Mouse (Mus musculus) forebrain, embryonic 13.5 days (tissue): ENCODE results near the gene Slc1a7. TPM values are rescaled to one million over a fixed set of nuclear protein-coding genes. Genes with fewer than 3 reads are reported as not detected.
A peak's percentile ranks its signal among the peaks of the same experiment; 100 is the strongest.

Experiments
- ATAC-seq: fragments of 200-750 bp; cut with Nextera tagmentation; 2 replicates; pipeline ENCODE4 v1.8.0; 2017
- H3K27ac ChIP-seq: fragments of 300-500 bp; sonication (generic); 2 replicates; pipeline ENCODE4 v1.5.1; 2015; ENCODE audit warnings: inconsistent platforms, mild to moderate bottlenecking, moderate library complexity
- H3K27me3 ChIP-seq: fragments of 300-500 bp; sonication (generic); 2 replicates; pipeline ENCODE4 v1.6.1; 2015; ENCODE audit warnings: mild to moderate bottlenecking, inconsistent platforms
- H3K36me3 ChIP-seq: fragments of 300-500 bp; sonication (generic); 2 replicates; pipeline ENCODE4 v1.6.1; 2015; ENCODE audit warnings: mild to moderate bottlenecking, inconsistent platforms; ENCODE audit not compliant: poor library complexity, severe bottlenecking
- H3K4me1 ChIP-seq: fragments of 300-500 bp; sonication (generic); 2 replicates; pipeline ENCODE4 v1.6.1; 2015; ENCODE audit warnings: inconsistent platforms
- H3K4me2 ChIP-seq: fragments of 300-500 bp; sonication (generic); 2 replicates; pipeline ENCODE4 v1.6.1; 2015; ENCODE audit warnings: inconsistent platforms, mild to moderate bottlenecking, moderate library complexity
- H3K4me3 ChIP-seq: fragments of 300-500 bp; sonication (generic); 2 replicates; pipeline ENCODE4 v1.5.1; 2015; ENCODE audit warnings: mild to moderate bottlenecking, inconsistent platforms
- H3K9ac ChIP-seq: fragments of 300-500 bp; sonication (generic); 2 replicates; pipeline ENCODE4 v1.6.1; 2015; ENCODE audit warnings: mild to moderate bottlenecking, inconsistent platforms
- H3K9me3 ChIP-seq: fragments of 300-500 bp; sonication (generic); replicated peaks from 2 replicates; pipeline ENCODE4 v1.6.1; 2016; ENCODE audit warnings: inconsistent platforms
- WGBS: fragments of 180-500 bp; shearing (Covaris S2); methylation state at CpG from one replicate; pipeline ENCODE4 v1.1.7; 2015; 5-methylcytosine and 5-hydroxymethylcytosine counted together
- polyA plus RNA-seq: library from polyadenylated mRNA; unstranded; fragments of >200 nt; fragmentation: Nextera tagmentation; extraction: Ambion mirVana; gene quantifications from 2 replicates; pipeline ENCODE4 v1.2.1, GENCODE M21; 2015

Slc1a7 gene
- polyA plus RNA-seq, 1 experiment from 2014 or later: not detected

DNA sequence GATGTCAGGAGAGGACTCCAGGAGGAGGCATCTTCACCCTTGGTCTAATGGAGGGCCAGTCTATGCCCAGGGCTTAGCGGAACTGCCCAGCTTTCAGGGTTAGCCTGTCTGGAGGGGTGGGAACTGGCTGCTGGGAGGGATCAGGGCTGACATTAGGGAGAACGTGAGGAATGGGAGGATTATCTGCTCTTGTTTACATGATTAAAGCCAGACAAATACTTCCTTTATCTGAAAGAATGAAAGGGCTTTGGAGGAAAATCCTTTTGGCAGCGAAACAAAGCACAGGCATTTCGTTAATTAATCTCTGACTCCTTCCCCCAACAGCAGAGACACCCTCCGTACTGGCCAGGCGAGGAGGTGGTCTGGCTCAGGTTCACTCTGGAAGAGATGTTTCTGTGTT lies 23.7 kb downstream of the Slc1a7 start:
- Histone ChIP-seq H3K27me3 (0 out of 2 replicates have a peak, but pooled peaks cover 5% of the 10 kb centered on the region), H3K36me3 (no peaks in the 10 kb centered on the region), H3K27ac (no peak overlapping the region; the same call in 1 of the 2 replicates), H3K9ac (no peak overlapping the region), H3K4me2 (no peak overlapping the region), H3K4me3 (no peak overlapping the region), H3K4me1 (peaks cover 8% of the 10 kb centered on the region), H3K9me3 (0 out of 2 replicates have a peak, but pooled peaks cover 3% of the 10 kb centered on the region)
- no peak for ATAC-seq
- WGBS: 5% methylated on average over 6 of the region's 6 CpGs

DNA sequence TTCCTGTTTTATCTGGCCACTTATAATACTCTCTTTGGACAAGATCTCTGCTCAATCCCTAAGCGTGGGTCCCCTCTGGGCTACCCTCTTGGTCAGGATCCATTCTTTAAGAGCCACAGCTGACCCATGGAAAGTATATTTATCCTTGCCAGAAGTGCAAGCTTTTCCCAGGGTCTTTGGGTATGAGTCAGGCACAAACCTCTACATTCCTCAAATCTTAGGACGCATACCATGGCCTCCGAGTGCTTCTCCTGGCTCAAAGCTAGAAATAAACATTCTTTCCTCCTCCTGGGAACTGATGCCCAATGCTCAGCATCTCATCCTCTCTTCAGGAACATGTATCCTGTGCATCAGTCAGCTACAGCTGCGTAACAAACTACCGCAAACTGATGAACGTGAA lies 26.9 kb downstream of the Slc1a7 start:
- H3K36me3 ChIP-seq: no peaks in the 10 kb centered on the region
- H3K27ac ChIP-seq: no peak overlapping the region
- H3K9me3 ChIP-seq: 0 out of 2 replicates have a peak, but pooled peaks cover 3% of the 10 kb centered on the region
- no peak overlapping the region for H3K4me3 ChIP-seq
- H3K27me3 ChIP-seq: 0 out of 2 replicates have a peak, but pooled peaks cover 5% of the 10 kb centered on the region
- H3K4me1 ChIP-seq: peaks cover 14% of the 10 kb centered on the region
- no peak overlapping the region for H3K9ac ChIP-seq
- 93% methylated on average over 6 of the region's 6 CpGs for WGBS
- no peak overlapping the region for H3K4me2 ChIP-seq
- no peak for ATAC-seq

DNA sequence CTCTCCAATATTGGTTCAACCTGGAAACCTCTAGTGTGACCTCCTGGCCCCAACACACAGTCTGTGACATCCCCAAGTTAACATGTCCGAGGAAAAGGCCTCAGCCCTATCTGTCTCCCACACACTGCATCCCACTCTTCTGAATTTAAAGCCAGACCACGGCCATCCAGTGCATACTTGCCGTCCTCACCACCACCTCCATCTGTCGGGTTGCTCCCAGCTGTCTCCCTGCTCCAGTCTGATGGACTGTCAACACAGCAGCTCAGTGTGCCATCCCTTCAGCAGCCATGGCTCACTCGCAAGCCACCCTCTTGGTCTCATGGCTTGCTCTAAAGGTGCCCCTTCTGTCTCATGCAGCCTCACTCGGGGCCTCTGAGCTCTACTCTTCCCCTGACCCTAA lies 27.6 kb downstream of the Slc1a7 start:
- H3K4me1 ChIP-seq: peaks cover 14% of the 10 kb centered on the region
- 89% methylated on average over 6 of the region's 6 CpGs for WGBS
- H3K9me3 ChIP-seq: 0 out of 2 replicates have a peak, but pooled peaks cover 3% of the 10 kb centered on the region
- H3K36me3 ChIP-seq: no peaks in the 10 kb centered on the region
- no peak overlapping the region for H3K9ac ChIP-seq
- no peak for ATAC-seq
- H3K4me2 ChIP-seq: no peak overlapping the region
- H3K27me3 ChIP-seq: 0 out of 2 replicates have a peak, but pooled peaks cover 4% of the 10 kb centered on the region
- no peak overlapping the region for H3K4me3 ChIP-seq
- no peak overlapping the region; the same call in 1 of the 2 replicates for H3K27ac ChIP-seq

DNA sequence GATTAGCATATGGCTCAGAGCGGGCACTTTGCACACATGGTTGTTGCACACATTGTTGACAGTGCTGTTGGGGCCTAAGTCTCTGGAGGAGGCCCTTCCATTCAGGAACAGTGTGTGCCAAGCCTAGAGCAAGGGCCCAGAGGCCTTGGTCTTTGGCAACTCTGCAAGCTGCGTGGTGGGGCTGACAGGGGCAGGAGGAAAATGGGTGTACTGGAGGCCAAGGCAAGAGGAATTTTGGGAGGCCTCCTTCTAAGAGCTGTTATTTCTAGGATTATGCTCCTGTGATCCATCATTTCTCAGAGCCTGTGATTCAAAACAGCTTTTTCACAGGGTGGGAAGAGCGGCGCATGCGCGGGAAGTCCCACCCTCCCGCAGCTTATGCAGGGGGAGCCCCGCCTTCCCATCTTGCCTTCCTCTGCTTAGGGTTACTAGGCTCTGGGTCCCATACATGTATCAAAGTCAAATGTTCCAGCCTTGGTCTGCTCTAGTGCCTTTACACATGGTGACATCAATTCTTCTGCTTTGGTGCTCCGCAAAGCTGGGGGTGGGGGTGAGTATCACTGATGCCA lies 28.4 kb downstream of the Slc1a7 start:
- Histone ChIP-seq H3K27me3 (0 out of 2 replicates have a peak, but pooled peaks cover 2% of the 10 kb centered on the region), H3K9ac (no peak overlapping the region), H3K9me3 (0 out of 2 replicates have a peak, but pooled peaks cover 3% of the 10 kb centered on the region), H3K4me1 (peaks cover 12% of the 10 kb centered on the region), H3K27ac (no peak overlapping the region), H3K4me3 (no peak overlapping the region), H3K4me2 (no peak overlapping the region), H3K36me3 (no peaks in the 10 kb centered on the region)
- no peak for ATAC-seq
- 89% methylated on average over 9 of the region's 9 CpGs for WGBS

DNA sequence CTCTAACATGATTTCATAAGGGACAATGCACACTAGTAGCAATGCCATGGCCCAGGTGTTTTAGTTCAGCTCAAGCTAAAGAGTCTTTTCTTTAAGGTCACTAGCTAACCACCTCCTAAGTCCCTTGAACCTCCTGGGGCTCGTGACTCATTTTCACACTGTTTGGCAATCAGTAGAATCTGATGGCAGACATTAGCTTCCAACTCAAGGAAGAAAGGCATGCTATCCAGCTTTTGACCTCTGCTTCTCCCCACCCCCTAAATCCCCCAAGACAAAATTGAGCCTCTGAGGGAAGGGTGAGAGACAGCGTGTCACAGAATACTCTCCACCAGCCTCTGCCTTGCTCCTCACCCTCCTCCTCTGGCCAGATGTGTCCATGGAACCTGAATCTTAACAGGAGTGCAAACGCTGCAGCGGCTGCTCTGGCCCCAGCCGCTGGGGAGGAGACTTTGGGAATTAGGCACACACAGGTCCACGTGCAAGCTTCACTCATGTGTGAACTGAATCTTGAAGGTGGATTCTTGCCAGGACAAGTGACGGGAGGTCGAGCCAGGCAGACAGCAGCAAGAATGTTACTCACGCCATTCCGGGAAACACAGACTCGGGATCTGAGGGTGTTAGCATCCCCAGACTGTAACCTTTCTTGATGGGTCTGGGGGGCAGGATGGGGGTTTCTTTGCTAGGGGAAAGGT lies 30.7 kb downstream of the Slc1a7 start:
- no peak overlapping the region for H3K27ac ChIP-seq
- H3K9me3 ChIP-seq: 0 out of 2 replicates have a peak, but pooled peaks cover 3% of the 10 kb centered on the region
- ATAC-seq: no peak
- H3K27me3 ChIP-seq: no peaks in the 10 kb centered on the region
- H3K36me3 ChIP-seq: no peaks in the 10 kb centered on the region
- H3K4me3 ChIP-seq: no peak overlapping the region
- WGBS: 26% methylated on average over 11 of the region's 11 CpGs
- peaks cover 5% of the 10 kb centered on the region for H3K4me1 ChIP-seq
- H3K9ac ChIP-seq: no peak overlapping the region
- H3K4me2 ChIP-seq: no peak overlapping the region

DNA sequence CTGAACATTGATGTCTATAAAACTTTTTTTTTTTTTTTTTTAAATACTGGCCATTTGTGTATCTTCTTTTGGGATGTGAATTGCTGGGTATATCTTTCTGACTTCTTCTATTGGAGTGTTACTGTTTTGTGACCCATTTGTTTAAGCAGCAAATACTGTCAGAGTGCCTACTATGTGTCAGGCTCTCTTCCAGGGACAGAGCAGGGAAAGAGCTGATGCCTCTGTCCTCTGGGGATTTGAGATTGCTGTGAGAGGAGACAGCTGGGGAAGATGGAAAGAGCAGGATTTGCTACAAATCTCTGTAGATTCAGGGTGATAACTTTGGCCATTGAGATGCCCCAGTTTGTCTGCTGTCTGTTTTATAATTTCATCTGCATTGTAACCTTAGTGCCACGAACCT lies 31.2 kb downstream of the Slc1a7 start:
- Histone ChIP-seq H3K4me1 (peaks cover 5% of the 10 kb centered on the region), H3K9me3 (0 out of 2 replicates have a peak, but pooled peaks cover 2% of the 10 kb centered on the region), H3K4me3 (no peak overlapping the region), H3K9ac (no peak overlapping the region), H3K27me3 (no peaks in the 10 kb centered on the region), H3K4me2 (no peak overlapping the region), H3K27ac (no peak overlapping the region), H3K36me3 (no peaks in the 10 kb centered on the region)
- ATAC-seq: no peak
- WGBS: 84% methylated on average over 1 of the region's 1 CpGs

DNA sequence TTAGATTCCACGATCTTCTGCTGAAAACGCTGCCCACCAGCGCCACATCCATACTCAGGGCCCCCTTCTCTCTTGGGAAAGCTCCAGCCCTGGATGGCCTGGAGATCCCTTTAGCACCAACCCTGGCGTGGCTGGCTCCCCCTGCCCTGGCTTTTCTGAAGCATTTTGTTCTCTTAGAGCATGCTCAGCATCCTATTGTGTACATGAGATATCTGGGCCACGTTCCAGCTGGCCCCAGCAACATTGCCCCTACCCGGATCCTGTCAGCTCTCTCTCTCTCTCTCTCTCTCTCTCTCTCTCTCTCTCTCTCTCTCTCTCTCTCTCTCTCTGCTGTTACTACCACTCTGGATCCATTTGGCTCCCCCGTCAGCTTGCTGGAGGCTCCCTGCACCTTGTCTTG lies 37.2 kb downstream of the Slc1a7 start:
- H3K36me3 ChIP-seq: no peaks in the 10 kb centered on the region
- ATAC-seq: no peak
- 0 out of 2 replicates have a peak overlapping the region, but pooled peaks have one; percentile 27 for H3K27ac ChIP-seq
- no peaks in the 10 kb centered on the region for H3K27me3 ChIP-seq
- H3K4me3 ChIP-seq: no peak overlapping the region
- WGBS: 52% methylated on average over 7 of the region's 7 CpGs
- H3K4me2 ChIP-seq: no peak overlapping the region
- H3K9ac ChIP-seq: no peak overlapping the region
- H3K9me3 ChIP-seq: no peaks in the 10 kb centered on the region
- peaks cover 4% of the 10 kb centered on the region for H3K4me1 ChIP-seq

DNA sequence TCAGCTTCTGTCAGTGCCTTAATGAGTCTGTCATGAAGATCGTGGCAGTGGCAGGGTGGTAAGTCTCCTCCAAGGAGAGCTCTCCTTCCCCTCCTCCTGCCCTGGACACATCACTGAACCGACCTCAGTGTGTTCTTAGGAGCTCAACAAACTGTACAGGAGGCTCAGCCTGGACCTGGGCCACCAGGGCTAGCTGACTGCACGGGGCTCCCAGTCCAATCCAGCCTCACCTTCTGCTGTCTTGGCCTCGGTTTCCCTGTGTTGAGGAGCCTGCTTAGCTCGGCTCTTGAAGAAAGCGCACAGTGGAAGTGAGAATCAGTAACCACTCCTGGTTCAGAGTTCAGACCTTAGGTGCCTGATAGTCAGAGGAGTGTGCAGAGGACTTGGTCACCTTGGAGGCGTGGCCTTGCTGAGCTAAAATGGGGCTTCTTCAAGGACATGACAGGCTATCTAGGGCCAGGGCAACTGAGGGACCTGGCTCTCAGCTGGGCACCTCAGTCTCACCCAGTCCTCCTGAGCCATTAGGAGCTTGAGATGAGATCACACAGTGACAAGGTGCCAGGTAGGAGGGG lies 39.5 kb downstream of the Slc1a7 start:
- H3K9ac ChIP-seq: no peak overlapping the region
- H3K4me2 ChIP-seq: no peak overlapping the region
- H3K4me3 ChIP-seq: no peak overlapping the region
- no peaks in the 10 kb centered on the region for H3K27me3 ChIP-seq
- no peaks in the 10 kb centered on the region for H3K9me3 ChIP-seq
- 76% methylated on average over 7 of the region's 7 CpGs for WGBS
- no peak overlapping the region for H3K27ac ChIP-seq
- no peaks in the 10 kb centered on the region for H3K36me3 ChIP-seq
- peaks cover 4% of the 10 kb centered on the region for H3K4me1 ChIP-seq
- no peak for ATAC-seq

DNA sequence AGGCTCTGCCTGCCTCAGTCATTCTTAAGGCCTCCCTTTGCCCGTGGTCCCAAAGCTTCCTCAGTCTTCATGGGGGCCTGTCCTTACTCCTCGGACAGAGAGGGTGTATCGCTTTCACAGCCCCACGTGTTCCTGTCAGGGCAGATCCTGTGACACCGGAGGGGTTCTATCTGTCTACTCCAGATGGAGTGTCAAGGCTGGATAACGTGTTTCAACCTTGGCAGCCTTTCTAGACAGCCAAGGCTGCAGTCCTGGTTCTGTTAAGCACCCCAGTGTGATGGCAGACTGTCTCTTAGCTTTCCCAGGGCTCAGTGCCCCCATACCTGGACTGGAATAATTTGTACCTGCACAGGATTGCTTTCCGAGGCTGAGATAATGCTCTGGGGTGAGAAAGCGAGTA lies 40.4 kb downstream of the Slc1a7 start:
- 90% methylated on average over 8 of the region's 8 CpGs for whole genome bisulfite sequencing
- Histone ChIP-seq H3K27me3 (no peaks in the 10 kb centered on the region), H3K9me3 (no peaks in the 10 kb centered on the region), H3K4me2 (no peak overlapping the region), H3K36me3 (no peaks in the 10 kb centered on the region), H3K27ac (no peak overlapping the region), H3K4me1 (peaks cover 4% of the 10 kb centered on the region), H3K4me3 (no peak overlapping the region), H3K9ac (no peak overlapping the region)
- no peak for ATAC-seq

DNA sequence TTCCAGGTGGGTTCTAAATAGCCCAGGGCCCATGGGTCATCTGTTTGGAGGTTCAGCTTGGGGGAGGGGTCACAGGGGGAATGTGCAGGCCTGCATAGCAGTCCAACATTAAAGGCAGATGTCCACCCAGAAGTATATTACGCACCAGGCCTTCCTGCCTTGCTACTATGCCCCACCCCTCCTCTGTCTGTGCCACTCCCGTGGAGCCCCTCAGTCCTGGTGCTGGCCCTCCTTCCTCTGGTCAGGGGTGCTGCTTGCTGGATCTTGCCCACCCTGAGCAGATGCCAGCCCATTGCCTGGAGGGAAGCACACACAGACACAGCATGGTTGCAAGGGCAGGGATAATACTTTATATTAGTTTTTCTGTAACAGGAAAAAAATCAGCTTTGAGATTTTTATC lies 46.3 kb downstream of the Slc1a7 start:
- Histone ChIP-seq H3K36me3 (no peaks in the 10 kb centered on the region), H3K4me2 (no peak overlapping the region), H3K9ac (no peak overlapping the region), H3K9me3 (no peaks in the 10 kb centered on the region), H3K4me3 (no peak overlapping the region), H3K27me3 (no peaks in the 10 kb centered on the region), H3K4me1 (peaks cover 12% of the 10 kb centered on the region), H3K27ac (no peak overlapping the region)
- no peak for ATAC-seq
- WGBS: 94% methylated on average over 2 of the region's 2 CpGs

DNA sequence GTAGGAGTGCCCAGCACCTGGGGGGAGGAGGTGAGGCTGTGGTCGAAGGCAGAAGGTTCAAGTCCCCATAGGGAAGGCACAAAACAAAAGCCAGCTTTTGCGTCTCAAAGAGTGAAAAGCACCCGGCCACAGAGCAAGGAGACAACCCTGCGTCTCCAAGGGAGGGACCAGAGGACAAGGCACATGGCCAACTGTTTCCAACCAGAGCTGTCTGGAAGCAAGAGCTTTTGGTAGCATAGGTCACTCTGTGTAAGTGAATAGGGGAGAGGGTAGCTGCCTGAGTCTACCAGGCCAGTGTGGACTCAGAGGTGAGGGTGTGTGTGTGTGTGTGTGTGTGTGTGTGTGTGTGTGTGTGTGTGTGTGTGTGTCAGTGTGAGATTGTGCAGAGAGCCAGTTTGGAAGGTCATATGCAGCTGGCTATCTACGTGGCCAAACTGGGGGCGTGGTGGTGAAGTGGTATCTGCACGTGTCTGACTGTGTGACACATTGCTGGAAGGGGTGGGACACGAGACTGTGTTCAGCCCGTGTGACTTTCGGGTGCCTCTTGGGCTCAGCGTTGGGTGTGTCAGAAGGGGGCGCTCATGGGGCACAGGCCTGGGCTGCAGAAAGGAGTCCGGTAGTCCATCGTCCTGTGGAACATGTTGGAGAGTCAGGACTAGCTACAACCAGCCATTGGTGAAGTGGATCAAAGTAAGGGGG lies 47.1 kb downstream of the Slc1a7 start:
- Histone ChIP-seq H3K27ac (no peak overlapping the region), H3K27me3 (no peaks in the 10 kb centered on the region), H3K9ac (no peak overlapping the region), H3K36me3 (no peaks in the 10 kb centered on the region), H3K4me2 (no peak overlapping the region), H3K9me3 (no peaks in the 10 kb centered on the region), H3K4me3 (no peak overlapping the region), H3K4me1 (peaks cover 13% of the 10 kb centered on the region)
- 64% methylated on average over 14 of the region's 14 CpGs for WGBS
- no peak for ATAC-seq

DNA sequence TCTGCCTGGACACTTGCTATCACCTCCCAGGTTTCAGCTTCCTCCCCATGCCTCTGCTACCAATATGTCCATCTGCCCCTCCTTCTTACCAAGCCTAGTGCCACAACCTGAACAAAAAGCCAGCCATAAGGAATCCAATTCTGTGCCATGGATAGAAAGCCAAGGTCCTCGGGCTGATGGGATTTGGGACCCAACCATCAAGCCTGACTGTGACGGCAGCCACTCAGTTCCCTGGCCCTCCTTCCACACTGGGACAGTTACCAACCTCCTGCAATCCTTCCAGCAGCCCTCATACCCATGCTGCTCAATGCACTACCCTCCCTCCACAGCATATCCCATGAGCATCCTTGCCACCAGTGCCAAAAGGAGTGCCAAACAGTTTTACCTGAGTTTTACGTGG lies 48.2 kb downstream of the Slc1a7 start:
- no peak overlapping the region for H3K4me2 ChIP-seq
- no peaks in the 10 kb centered on the region for H3K9me3 ChIP-seq
- no peak overlapping the region for H3K4me3 ChIP-seq
- no peaks in the 10 kb centered on the region for H3K36me3 ChIP-seq
- H3K27ac ChIP-seq: no peak overlapping the region
- no peak for ATAC-seq
- no peak overlapping the region for H3K9ac ChIP-seq
- H3K27me3 ChIP-seq: no peaks in the 10 kb centered on the region
- peaks cover 13% of the 10 kb centered on the region for H3K4me1 ChIP-seq
- WGBS: 81% methylated on average over 3 of the region's 3 CpGs
